Mouse (Mus musculus) ES-E14 (cell line): Measurements from ENCODE around the gene Yipf2. TPM values are rescaled to one million over a fixed set of nuclear protein-coding genes. Genes with fewer than 3 reads are reported as not detected.

Experiments
- DNase-seq: peaks from one replicate; pipeline ENCODE4 v3.0.0-alpha.2; 2013; ENCODE audit warnings: low read depth, low spot score
- H3K27ac ChIP-seq: 2 replicates; pipeline ENCODE4 v1.5.1; 2012; ENCODE audit warnings: low read depth, mild to moderate bottlenecking, low read length, moderate library complexity, mixed read lengths; ENCODE audit not compliant: poor library complexity, insufficient read depth, severe bottlenecking
- H3K36me3 ChIP-seq: 2 replicates; pipeline ENCODE4 v1.6.1; 2012; ENCODE audit warnings: mild to moderate bottlenecking, low read length, moderate library complexity, mixed read lengths; ENCODE audit not compliant: control insufficient read depth, poor library complexity, insufficient read depth, severe bottlenecking
- H3K4me1 ChIP-seq, 2 experiments: fragments of 150-350 bp in 1 of 2; sonication (generic) in 1 of 2; 2 replicates each; pipeline ENCODE4 v1.6.1; 2012; ENCODE audit warnings: low read length in 2 of 2, mild to moderate bottlenecking in 1 of 2, mixed read lengths in 1 of 2; ENCODE audit not compliant: control insufficient read depth in 2 of 2, insufficient read depth in 2 of 2, poor library complexity in 1 of 2
- H3K4me3 ChIP-seq, 2 experiments: fragments of 150-350 bp in 1 of 2; sonication (generic) in 1 of 2; 2 replicates each; pipeline ENCODE4 v1.5.1; 2012; ENCODE audit warnings: low read length in 2 of 2, low read depth in 1 of 2, mild to moderate bottlenecking in 1 of 2, mixed read lengths in 1 of 2; ENCODE audit not compliant: insufficient read depth in 1 of 2, poor library complexity in 1 of 2, severe bottlenecking in 1 of 2
- H3K9ac ChIP-seq: 2 replicates; pipeline ENCODE4 v1.6.1; 2012; ENCODE audit warnings: low read depth, mild to moderate bottlenecking, low read length, mixed read lengths; ENCODE audit not compliant: poor library complexity, insufficient read depth, severe bottlenecking
- H3K9me3 ChIP-seq: fragments of 150-350 bp; sonication (generic); 2 replicates; pipeline ENCODE4 v1.6.1; 2012; ENCODE audit warnings: low read depth, mild to moderate bottlenecking, low read length; ENCODE audit not compliant: control insufficient read depth, insufficient read depth
- CHD2 ChIP-seq: IDR thresholded peaks from 2 replicates; pipeline ENCODE4 v1.6.1; 2014; ENCODE audit warnings: mild to moderate bottlenecking, low read depth, low read length, inconsistent platforms
- HCFC1 ChIP-seq: IDR thresholded peaks from 2 replicates; pipeline ENCODE4 v1.6.1; 2012; ENCODE audit warnings: low read length, inconsistent platforms, borderline replicate concordance; ENCODE audit not compliant: insufficient read depth
- MAFK ChIP-seq: IDR thresholded peaks from 2 replicates; pipeline ENCODE4 v1.6.1; 2014; ENCODE audit warnings: mild to moderate bottlenecking, low read depth, low read length, inconsistent platforms; ENCODE audit not compliant: insufficient read depth
- ZC3H11A ChIP-seq: IDR thresholded peaks from 2 replicates; pipeline ENCODE4 v1.6.1; 2012; ENCODE audit warnings: low read depth, mild to moderate bottlenecking, inconsistent platforms, low read length, borderline replicate concordance
- ZNF384 ChIP-seq: IDR thresholded peaks from 2 replicates; pipeline ENCODE4 v1.6.1; 2012; ENCODE audit warnings: low read depth, low read length, inconsistent platforms
- in situ Hi-C, 2 experiments: fragments of 600-800 bp; cut with MboI; formaldehyde crosslinking; loops; one replicate each; pipeline ENCODE4 v1.15.1; 2025; ENCODE audit warnings: low sequenced_read_pairs in 2 of 2, inconsistent platforms in 1 of 2; ENCODE audit not compliant: unreplicated experiment in 2 of 2
- total RNA-seq: library from RNA; depleted of rRNA; stranded (reverse); fragments of 300-350 nt; gene quantifications from 2 replicates; pipeline ENCODE4 v1.2.3, GENCODE M21; 2012

The Yipf2 gene
- total RNA-seq, 1 experiment: 22.8 TPM

DNA sequence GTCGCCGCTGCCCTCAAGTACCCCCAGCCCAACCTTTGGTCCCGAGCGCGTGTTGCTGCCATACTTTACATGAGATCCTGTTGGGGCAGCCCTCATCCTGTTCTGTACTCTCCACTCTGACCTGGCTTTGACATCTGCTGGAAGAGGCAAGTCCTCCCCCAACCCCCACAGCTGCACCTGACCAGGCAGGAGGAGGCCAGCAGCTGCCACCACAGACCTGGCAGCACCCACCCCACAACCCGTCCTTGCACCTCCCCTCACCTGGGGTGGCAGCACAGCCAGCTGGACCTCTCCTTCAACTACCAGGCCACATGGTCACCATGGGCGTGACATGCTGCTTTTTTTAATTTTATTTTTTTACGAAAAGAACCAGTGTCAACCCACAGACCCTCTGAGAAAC lies 4.3 kb downstream of the Yipf2 start:
- no peak for TF ChIP-seq ZC3H11A
- no peak for TF ChIP-seq CHD2
- no peak for TF ChIP-seq MAFK
- no peak for TF ChIP-seq HCFC1
- no peak for TF ChIP-seq ZNF384
- Histone ChIP-seq H3K36me3 (peaks cover 56% of the 10 kb centered on the region), H3K4me3 (no peak overlapping the region), H3K27ac (no peak overlapping the region), H3K9ac (no peak overlapping the region), H3K9me3 (no peaks in the 10 kb centered on the region), H3K4me1 (peaks cover 0 to 7% of the 10 kb centered on the region in 2 experiments; a peak in 1 of 4 replicates)
- in situ Hi-C loops: no loop called here
- DNase-seq: no peak

DNA sequence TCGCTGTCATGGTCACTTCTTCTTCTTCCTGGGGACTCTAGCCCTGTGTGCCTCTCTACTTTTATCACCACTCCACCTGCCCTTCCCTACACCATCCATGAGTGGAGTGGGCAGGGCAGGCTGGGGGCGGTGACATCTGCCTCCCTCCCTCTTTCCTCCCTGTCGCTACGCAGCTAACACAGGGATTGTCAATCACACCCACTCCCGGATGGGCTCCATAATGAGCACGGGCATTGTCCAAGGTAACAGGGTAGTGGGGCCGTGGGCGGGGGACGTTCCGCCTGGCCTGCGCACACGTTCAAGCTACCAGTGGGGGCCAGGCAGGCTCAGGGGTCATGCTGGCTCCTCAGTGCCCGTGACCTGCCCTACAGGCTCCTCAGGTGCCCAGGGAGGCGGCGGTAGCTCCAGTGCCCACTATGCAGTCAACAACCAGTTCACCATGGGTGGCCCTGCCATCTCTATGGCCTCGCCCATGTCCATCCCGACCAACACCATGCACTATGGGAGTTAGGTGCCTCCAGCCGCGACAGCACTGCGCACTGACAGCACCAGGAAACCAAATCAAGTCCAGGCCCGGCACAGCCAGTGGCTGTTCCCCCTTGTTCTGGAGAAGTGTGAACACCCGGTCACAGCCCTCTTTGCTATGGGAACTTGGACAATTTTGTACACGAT lies 4.8 kb downstream of the Yipf2 start:
- in situ Hi-C loops: no loop called here
- H3K27ac ChIP-seq: no peak overlapping the region
- H3K9ac ChIP-seq: no peak overlapping the region
- peaks cover 0 to 7% of the 10 kb centered on the region in 2 experiments; a peak in 1 of 4 replicates for H3K4me1 ChIP-seq
- H3K9me3 ChIP-seq: no peaks in the 10 kb centered on the region
- H3K4me3 ChIP-seq: no peak overlapping the region
- DNase-seq: no peak
- peaks cover 61% of the 10 kb centered on the region for H3K36me3 ChIP-seq
- TF ChIP-seq ZC3H11A: no peak

DNA sequence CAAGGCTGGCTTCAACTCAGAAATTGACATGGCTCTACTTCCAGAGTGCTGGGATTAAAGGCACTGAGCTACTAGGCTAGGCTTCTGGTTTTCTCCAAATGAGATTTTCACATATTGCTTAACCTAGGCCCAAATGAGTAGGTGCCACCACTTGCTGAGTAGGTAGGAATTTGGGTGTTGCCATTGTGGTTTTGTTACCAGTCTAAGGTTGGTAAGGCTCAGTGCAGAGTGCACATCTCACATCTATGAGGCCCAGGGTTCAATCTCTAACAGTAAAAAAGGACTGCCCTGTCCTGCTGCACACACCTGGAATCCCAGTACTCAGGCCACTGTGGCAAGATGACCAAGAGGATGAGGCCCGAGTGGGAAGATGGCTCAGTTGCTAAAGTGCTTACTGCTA lies 7.2 kb downstream of the Yipf2 start:
- H3K36me3 ChIP-seq: peaks cover 73% of the 10 kb centered on the region
- no peaks in the 10 kb centered on the region for H3K9me3 ChIP-seq
- no peak overlapping the region for H3K4me3 ChIP-seq
- H3K9ac ChIP-seq: no peak overlapping the region
- DNase-seq: no peak
- TF ChIP-seq ZC3H11A: no peak
- no peak for TF ChIP-seq CHD2
- no peak for TF ChIP-seq HCFC1
- TF ChIP-seq ZNF384: no peak
- no peak for TF ChIP-seq MAFK
- no peak overlapping the region for H3K27ac ChIP-seq
- H3K4me1 ChIP-seq: peaks cover 0 to 5% of the 10 kb centered on the region in 2 experiments; a peak in 1 of 4 replicates
- in situ Hi-C loops: no loop called here

DNA sequence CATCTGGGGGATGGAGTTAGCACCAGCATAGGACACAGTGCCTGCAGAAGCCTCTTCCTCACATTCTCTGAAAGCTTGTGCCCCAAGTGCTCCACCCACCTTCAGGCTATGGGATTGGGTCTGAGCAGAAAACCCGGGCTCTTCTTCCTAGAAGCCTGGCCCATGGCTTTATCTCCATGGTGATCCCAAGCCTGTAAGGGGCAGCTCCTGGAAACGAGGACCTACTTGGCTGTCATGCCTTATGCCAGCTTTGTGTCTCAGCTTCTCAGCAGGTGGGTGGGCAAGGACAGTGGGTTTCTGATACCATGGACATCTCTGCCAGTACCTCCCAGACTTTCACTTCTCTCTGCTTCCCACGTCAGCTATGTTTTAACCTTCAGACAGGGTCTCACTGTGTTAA lies 14.4 kb downstream of the Yipf2 start:
- no peak overlapping the region for H3K27ac ChIP-seq

DNA sequence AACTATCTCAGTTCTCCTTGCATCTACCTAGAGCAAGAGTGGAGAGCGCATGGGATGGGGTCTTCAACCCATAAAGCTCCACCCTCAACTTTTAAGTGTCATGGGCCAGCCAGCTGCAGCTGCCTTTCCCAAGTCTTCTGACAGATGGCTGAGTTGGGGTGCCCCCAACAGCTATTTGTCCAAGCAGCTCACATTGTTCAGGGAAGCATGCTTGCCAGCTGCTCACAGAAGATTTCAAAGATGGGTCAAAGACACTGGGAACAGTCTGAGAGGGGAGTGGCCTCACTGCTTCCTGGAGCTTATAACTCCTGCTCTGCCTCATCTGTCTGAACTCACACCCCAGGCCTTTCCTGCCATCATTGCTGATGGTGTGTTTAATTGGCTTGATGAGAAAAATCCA lies 16.3 kb downstream of the Yipf2 start:
- Histone ChIP-seq H3K27ac (no peak overlapping the region), H3K4me1 (peaks cover 2 to 7% of the 10 kb centered on the region in 2 experiments; a peak in 2 of 4 replicates), H3K9ac (no peak overlapping the region), H3K36me3 (peaks cover 46% of the 10 kb centered on the region), H3K4me3 (no peak overlapping the region), H3K9me3 (no peaks in the 10 kb centered on the region)
- no peak for DNase-seq
- in situ Hi-C loops: no loop called here
- TF ChIP-seq HCFC1 (no peak), ZNF384 (no peak), MAFK (no peak), ZC3H11A (no peak), CHD2 (no peak)

More for the DNA sequence above, 14.4 kb downstream of the Yipf2 start:
- peaks cover 2 to 7% of the 10 kb centered on the region in 2 experiments; a peak in 2 of 4 replicates for H3K4me1 ChIP-seq
- peaks cover 54% of the 10 kb centered on the region for H3K36me3 ChIP-seq
- no peaks in the 10 kb centered on the region for H3K9me3 ChIP-seq
- TF ChIP-seq HCFC1 (no peak), CHD2 (no peak), MAFK (no peak), ZC3H11A (no peak), ZNF384 (no peak)
- in situ Hi-C loops: no loop called here
- DNase-seq: no peak
- H3K4me3 ChIP-seq: no peak overlapping the region
- no peak overlapping the region for H3K9ac ChIP-seq
